Mouse (Mus musculus): ENCODE data around the gene Gpr152. TPM values are rescaled to one million over a fixed set of nuclear protein-coding genes. Genes with fewer than 3 reads are reported as not detected.

The Gpr152 gene
- total and polyA plus RNA-seq, 3 experiments: 0.03 TPM; not detected in 2

- peaks cover 0 to 18% of the 10 kb centered on the region in 2 experiments; a peak in 3 of 4 replicates for H3K4me1 ChIP-seq (ENCODE audit: control insufficient read depth in 1 of 2, insufficient read depth in 2 of 2, low read length in 2 of 2)
- DNase-seq (ENCODE audit: low read depth, low spot score): no peak
- no peak overlapping the region for H3K27ac ChIP-seq (ENCODE audit: control insufficient read depth, low read depth, low read length)
- no peaks in the 10 kb centered on the region for H3K27me3 ChIP-seq (ENCODE audit: control insufficient read depth in 1 of 2, insufficient read depth in 2 of 2, low read length in 2 of 2)
- H3K4me3 ChIP-seq (ENCODE audit: control insufficient read depth in 1 of 2, insufficient read depth in 1 of 2, low read depth in 2 of 2, low read length in 2 of 2): no peak overlapping the region
- no peaks in the 10 kb centered on the region for H3K9me3 ChIP-seq (replicated peaks; ENCODE audit: insufficient read depth, low read length)
- peaks cover 0 to 4% of the 10 kb centered on the region in 2 experiments; a peak in 1 of 4 replicates for H3K36me3 ChIP-seq (ENCODE audit: control insufficient read depth in 1 of 2, insufficient read depth in 2 of 2, low read length in 2 of 2)
- no peak for TF ChIP-seq EP300 (IDR thresholded peaks at IDR 0.05; ENCODE audit: low read depth in 1 of 2, low read length in 2 of 2)
- no peak overlapping the region for H3K9ac ChIP-seq (ENCODE audit: control insufficient read depth, low read depth, low read length, poor library complexity, severe bottlenecking)
- peaks cover 6% of the 10 kb centered on the region for H3K79me2 ChIP-seq (ENCODE audit: control insufficient read depth, insufficient read depth, low read length, poor library complexity)
Observed at GRCm38 (mm10) chr19:4102626-4103025, 37.0 kb upstream of the Gpr152 start.

- no peak overlapping the region for H3K27ac ChIP-seq (ENCODE audit: control insufficient read depth, low read depth, low read length)
- no peak overlapping the region for H3K4me3 ChIP-seq (ENCODE audit: control insufficient read depth in 1 of 2, insufficient read depth in 1 of 2, low read depth in 2 of 2, low read length in 2 of 2)
- H3K79me2 ChIP-seq (ENCODE audit: control insufficient read depth, insufficient read depth, low read length, poor library complexity): peaks cover 6% of the 10 kb centered on the region
- TF ChIP-seq HCFC1 (IDR thresholded peaks at IDR 0.05; ENCODE audit: low read depth, low read length): no peak
- TF ChIP-seq SIN3A (IDR thresholded peaks at IDR 0.05; ENCODE audit: low read length): no peak
- H3K9ac ChIP-seq (ENCODE audit: control insufficient read depth, low read depth, low read length, poor library complexity, severe bottlenecking): no peak overlapping the region
- H3K4me1 ChIP-seq (ENCODE audit: control insufficient read depth in 1 of 2, insufficient read depth in 2 of 2, low read length in 2 of 2): peaks cover 0 to 11% of the 10 kb centered on the region in 2 experiments; a peak in 2 of 4 replicates
- peaks cover 0 to 2% of the 10 kb centered on the region in 2 experiments; a peak in 1 of 4 replicates for H3K36me3 ChIP-seq (ENCODE audit: control insufficient read depth in 1 of 2, insufficient read depth in 2 of 2, low read length in 2 of 2)
- H3K9me3 ChIP-seq (replicated peaks; ENCODE audit: insufficient read depth, low read length): no peaks in the 10 kb centered on the region
- no peak for DNase-seq (ENCODE audit: low read depth, low spot score)
- no peaks in the 10 kb centered on the region for H3K27me3 ChIP-seq (ENCODE audit: control insufficient read depth in 1 of 2, insufficient read depth in 2 of 2, low read length in 2 of 2)
Observed at GRCm38 (mm10) chr19:4103294-4103693, 36.3 kb upstream of the Gpr152 start.

- TF ChIP-seq ZMIZ1 (IDR thresholded peaks at IDR 0.05; ENCODE audit: low read depth, low read length) (no peak), ZKSCAN1 (IDR thresholded peaks at IDR 0.05; ENCODE audit: low read depth, low read length) (no peak), NELFE (IDR thresholded peaks at IDR 0.05; ENCODE audit: low read depth, low read length) (no peak), USF2 (IDR thresholded peaks at IDR 0.05; ENCODE audit: borderline replicate concordance in 1 of 2, insufficient read depth in 1 of 2, low read depth in 1 of 2, low read length in 2 of 2) (no peak), RCOR1 (IDR thresholded peaks at IDR 0.05; ENCODE audit: low read depth, low read length) (no peak), POLR2AphosphoS2 (IDR thresholded peaks at IDR 0.05; ENCODE audit: low read length) (no peak), GABPA (IDR thresholded peaks at IDR 0.05; ENCODE audit: low read depth, low read length) (no peak), CHD2 (IDR thresholded peaks at IDR 0.05; ENCODE audit: low read length) (no peak), SMC3 (IDR thresholded peaks at IDR 0.05; ENCODE audit: low read depth, low read length) (no peak), USF1 (IDR thresholded peaks at IDR 0.05; ENCODE audit: low read depth, low read length) (no peak), TAL1 (IDR thresholded peaks at IDR 0.05; ENCODE audit: low read length) (no peak), POLR2A (IDR thresholded peaks at IDR 0.05; ENCODE audit: control insufficient read depth in 1 of 2, insufficient read depth in 1 of 2, low read depth in 1 of 2, low read length in 2 of 2, poor library complexity in 1 of 2) (no peak), NRF1 (IDR thresholded peaks at IDR 0.05; ENCODE audit: insufficient read depth, low read depth, low read length, poor library complexity, severe bottlenecking) (no peak), RAD21 (IDR thresholded peaks at IDR 0.05; ENCODE audit: low read depth, low read length) (no peak), HCFC1 (IDR thresholded peaks at IDR 0.05; ENCODE audit: low read depth, low read length) (no peak), MAFK (IDR thresholded peaks at IDR 0.05; ENCODE audit: borderline replicate concordance, low read depth, low read length) (no peak), ZNF384 (IDR thresholded peaks at IDR 0.05; ENCODE audit: low read depth, low read length) (no peak), UBTF (IDR thresholded peaks at IDR 0.05; ENCODE audit: borderline replicate concordance, insufficient read depth, low read depth, low read length) (no peak), MYC (IDR thresholded peaks at IDR 0.05; ENCODE audit: low read depth, low read length) (no peak), CTCF (IDR thresholded peaks at IDR 0.05 in 2 of 3, conservative IDR thresholded peaks at IDR 0.05 in 1 of 3; ENCODE audit: control insufficient read depth in 1 of 3, insufficient read depth in 1 of 3, low read depth in 2 of 3, low read length in 3 of 3, poor library complexity in 1 of 3, severe bottlenecking in 1 of 3) (no peak)
- H3K27ac ChIP-seq (ENCODE audit: control insufficient read depth, low read depth, low read length): no peak overlapping the region
- peaks cover 0 to 10% of the 10 kb centered on the region in 2 experiments; a peak in 1 of 4 replicates for H3K4me1 ChIP-seq (ENCODE audit: control insufficient read depth in 1 of 2, insufficient read depth in 2 of 2, low read length in 2 of 2)
- no peaks in the 10 kb centered on the region for H3K27me3 ChIP-seq (ENCODE audit: control insufficient read depth in 1 of 2, insufficient read depth in 2 of 2, low read length in 2 of 2)
- no peak for DNase-seq (ENCODE audit: low read depth, low spot score)
- peaks cover 6% of the 10 kb centered on the region for H3K79me2 ChIP-seq (ENCODE audit: control insufficient read depth, insufficient read depth, low read length, poor library complexity)
- H3K9ac ChIP-seq (ENCODE audit: control insufficient read depth, low read depth, low read length, poor library complexity, severe bottlenecking): no peak overlapping the region
- H3K4me3 ChIP-seq (ENCODE audit: control insufficient read depth in 1 of 2, insufficient read depth in 1 of 2, low read depth in 2 of 2, low read length in 2 of 2): no peak overlapping the region
- no peaks in the 10 kb centered on the region for H3K9me3 ChIP-seq (replicated peaks; ENCODE audit: insufficient read depth, low read length)
- H3K36me3 ChIP-seq (ENCODE audit: control insufficient read depth in 1 of 2, insufficient read depth in 2 of 2, low read length in 2 of 2): peaks cover 0 to 2% of the 10 kb centered on the region in 2 experiments; a peak in 1 of 4 replicates
Observed at GRCm38 (mm10) chr19:4103792-4104191, 35.8 kb upstream of the Gpr152 start.

All from MEL (cell line).